Mouse (Mus musculus) stomach, embryonic 14.5 days (tissue): ENCODE data around the gene Pknox2. TPM values are rescaled to one million over a fixed set of nuclear protein-coding genes. Genes with fewer than 3 reads are reported as not detected.

Experiments
- ATAC-seq: fragments of 200-750 bp; cut with Nextera tagmentation; 2 replicates; pipeline ENCODE4 v1.8.0; 2017; ENCODE audit warnings: low read depth, moderate TSS enrichment; ENCODE audit not compliant: insufficient number of reproducible peaks, insufficient read depth, low FRiP score
- H3K27ac ChIP-seq: fragments of 300-500 bp; sonication (generic); 2 replicates; pipeline ENCODE4 v1.5.1; 2014; ENCODE audit warnings: mild to moderate bottlenecking, low read length, moderate library complexity, mixed read lengths
- H3K27me3 ChIP-seq: fragments of 300-500 bp; sonication (generic); 2 replicates; pipeline ENCODE4 v1.6.1; 2014; ENCODE audit warnings: low read length, control low read depth, mixed read lengths; ENCODE audit not compliant: control insufficient read depth, insufficient read depth
- H3K36me3 ChIP-seq: fragments of 300-500 bp; sonication (generic); 2 replicates; pipeline ENCODE4 v1.6.1; 2014; ENCODE audit warnings: mild to moderate bottlenecking, control low read depth, low read length, moderate library complexity, mixed read lengths; ENCODE audit not compliant: control insufficient read depth, insufficient read depth
- H3K4me1 ChIP-seq: fragments of 300-500 bp; sonication (generic); 2 replicates; pipeline ENCODE4 v1.6.1; 2014; ENCODE audit warnings: low read length, control low read depth, mixed read lengths; ENCODE audit not compliant: control insufficient read depth, insufficient read depth
- H3K4me2 ChIP-seq: fragments of 300-500 bp; sonication (generic); replicated peaks from 2 replicates; pipeline ENCODE4 v1.6.1; 2014; ENCODE audit warnings: low read depth, low read length, control low read depth
- H3K4me3 ChIP-seq: fragments of 300-500 bp; sonication (generic); 2 replicates; pipeline ENCODE4 v1.5.1; 2014; ENCODE audit warnings: low read depth, low read length, control low read depth
- H3K9ac ChIP-seq: fragments of 300-500 bp; sonication (generic); replicated peaks from 2 replicates; pipeline ENCODE4 v1.6.1; 2014; ENCODE audit warnings: low read depth, mild to moderate bottlenecking, control low read depth, low read length, moderate library complexity, mixed read lengths
- H3K9me3 ChIP-seq: fragments of 300-500 bp; sonication (generic); 2 replicates; pipeline ENCODE4 v1.6.1; 2016; ENCODE audit warnings: low read depth, low read length, control low read depth; ENCODE audit not compliant: control insufficient read depth
- WGBS: fragments of 180-500 bp; shearing (Covaris S2); extraction: QIAGEN DNeasy Blood & Tissue Kit; methylation state at CpG from one replicate; pipeline ENCODE4 v1.1.7; 2014; 5-methylcytosine and 5-hydroxymethylcytosine counted together
- polyA plus RNA-seq: library from polyadenylated mRNA; unstranded; fragments of >200 nt; fragmentation: Nextera tagmentation; extraction: Ambion mirVana; gene quantifications from 2 replicates; pipeline ENCODE4 v1.2.1, GENCODE M21; 2014

Gene Pknox2
- polyA plus RNA-seq, 1 experiment from 2014 or later: 7.5 TPM

GRCm38 (mm10) chr9:36942131-36942530, 205.1 kb downstream of the Pknox2 start:
- Histone ChIP-seq H3K27me3 (no peaks in the 10 kb centered on the region), H3K4me1 (0 out of 2 replicates have a peak, but pooled peaks cover 4% of the 10 kb centered on the region), H3K4me3 (no peak overlapping the region), H3K27ac (no peak overlapping the region), H3K9me3 (no peaks in the 10 kb centered on the region), H3K36me3 (no peaks in the 10 kb centered on the region), H3K4me2 (no peak overlapping the region), H3K9ac (no peak overlapping the region)
- WGBS: 66% methylated on average over 4 of the region's 4 CpGs
- ATAC-seq: no peak

DNA sequence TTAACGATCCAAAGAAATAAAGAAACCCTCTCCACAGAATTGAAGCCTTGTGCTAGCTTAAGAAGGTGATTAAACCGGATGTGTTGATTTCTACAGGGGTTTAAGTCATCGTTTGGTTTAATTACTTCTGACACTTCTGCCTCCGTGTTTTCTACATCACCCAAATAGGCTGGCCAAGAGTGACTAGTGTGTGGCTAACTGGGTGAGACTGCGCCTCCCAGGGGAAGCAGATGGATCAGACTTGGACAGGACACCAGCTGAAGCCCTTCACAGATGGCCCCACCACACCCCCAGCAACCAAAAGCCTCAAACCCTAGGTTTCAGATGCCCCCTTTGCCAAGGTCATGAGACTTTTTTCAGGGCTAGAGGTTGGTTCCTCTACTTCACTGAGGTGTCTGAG, 205.6 kb downstream of the Pknox2 start:
- no peak overlapping the region for H3K4me2 ChIP-seq
- H3K4me1 ChIP-seq: 0 out of 2 replicates have a peak, but pooled peaks cover 4% of the 10 kb centered on the region
- no peak overlapping the region for H3K27ac ChIP-seq
- no peak overlapping the region for H3K4me3 ChIP-seq
- 27% methylated on average over 5 of the region's 5 CpGs for whole genome bisulfite sequencing
- no peak overlapping the region for H3K9ac ChIP-seq
- H3K36me3 ChIP-seq: no peaks in the 10 kb centered on the region
- ATAC-seq: no peak
- H3K9me3 ChIP-seq: no peaks in the 10 kb centered on the region
- no peaks in the 10 kb centered on the region for H3K27me3 ChIP-seq

GRCm38 (mm10) chr9:36938601-36939078, 208.6 kb downstream of the Pknox2 start:
- Histone ChIP-seq H3K9me3 (no peaks in the 10 kb centered on the region), H3K4me2 (no peak overlapping the region), H3K27ac (no peak overlapping the region), H3K36me3 (no peaks in the 10 kb centered on the region), H3K4me1 (0 out of 2 replicates have a peak, but pooled peaks cover 4% of the 10 kb centered on the region), H3K9ac (no peak overlapping the region), H3K4me3 (no peak overlapping the region), H3K27me3 (no peaks in the 10 kb centered on the region)
- 48% methylated on average over 8 of the region's 8 CpGs for WGBS
- no peak for ATAC-seq

DNA sequence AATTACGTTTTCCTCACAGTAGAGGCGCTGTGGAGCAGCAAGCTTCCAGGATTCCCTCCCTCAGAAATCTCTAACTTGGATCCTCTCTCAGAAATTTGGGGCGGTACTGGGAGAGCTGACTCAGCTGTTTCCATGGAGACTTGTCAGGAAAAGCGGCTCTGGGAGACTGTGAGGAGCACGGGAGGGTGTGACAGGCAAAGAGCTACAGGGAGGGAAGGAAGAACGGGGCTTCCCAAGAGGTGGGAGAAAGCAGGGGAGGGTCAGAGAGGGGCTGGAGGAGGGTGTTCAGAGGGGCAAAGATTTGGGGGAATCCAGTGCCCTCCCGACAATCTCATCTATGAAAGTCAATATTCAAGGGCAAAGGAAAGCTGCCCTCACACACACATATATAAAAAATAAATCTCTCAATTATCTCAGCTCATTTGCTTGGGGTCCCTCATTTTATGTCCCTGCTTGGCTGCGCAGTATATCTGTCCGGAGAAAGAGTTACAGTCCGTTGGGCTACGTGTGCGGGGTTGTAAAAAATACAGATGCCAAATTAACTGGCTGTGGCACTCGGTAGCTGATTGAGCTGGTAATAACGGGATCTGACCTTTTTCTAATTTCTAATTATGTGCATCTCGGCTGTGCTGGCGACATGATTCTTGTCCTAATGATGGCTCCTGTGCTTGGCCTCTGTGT, 213.3 kb downstream of the Pknox2 start:
- no peak overlapping the region for H3K4me2 ChIP-seq
- H3K4me1 ChIP-seq: 0 out of 2 replicates have a peak, but pooled peaks cover under 1% of the 10 kb centered on the region
- peak; percentile 61; the same call in 1 of the 2 replicates for ATAC-seq
- no peak overlapping the region for H3K9ac ChIP-seq
- no peak overlapping the region for H3K4me3 ChIP-seq
- whole genome bisulfite sequencing: 42% methylated on average over 16 of the region's 16 CpGs
- H3K9me3 ChIP-seq: no peaks in the 10 kb centered on the region
- H3K36me3 ChIP-seq: no peaks in the 10 kb centered on the region
- no peaks in the 10 kb centered on the region for H3K27me3 ChIP-seq
- H3K27ac ChIP-seq: no peak overlapping the region

GRCm38 (mm10) chr9:36932950-36933812, 214.0 kb downstream of the Pknox2 start:
- Histone ChIP-seq H3K27me3 (no peaks in the 10 kb centered on the region), H3K9ac (no peak overlapping the region), H3K4me2 (no peak overlapping the region), H3K36me3 (no peaks in the 10 kb centered on the region), H3K4me1 (no peaks in the 10 kb centered on the region), H3K4me3 (no peak overlapping the region), H3K9me3 (no peaks in the 10 kb centered on the region), H3K27ac (no peak overlapping the region)
- 70% methylated on average over 12 of the region's 12 CpGs for WGBS
- ATAC-seq: 0 out of 2 replicates have a peak, but pooled peaks have one; percentile 10

GRCm38 (mm10) chr9:36931657-36932056, 215.6 kb downstream of the Pknox2 start:
- no peak overlapping the region for H3K27ac ChIP-seq
- H3K9me3 ChIP-seq: no peaks in the 10 kb centered on the region
- H3K4me3 ChIP-seq: no peak overlapping the region
- H3K36me3 ChIP-seq: no peaks in the 10 kb centered on the region
- H3K9ac ChIP-seq: no peak overlapping the region
- no peak for ATAC-seq
- no peaks in the 10 kb centered on the region for H3K27me3 ChIP-seq
- 56% methylated on average over 4 of the region's 4 CpGs for WGBS
- H3K4me2 ChIP-seq: no peak overlapping the region
- H3K4me1 ChIP-seq: no peaks in the 10 kb centered on the region

DNA sequence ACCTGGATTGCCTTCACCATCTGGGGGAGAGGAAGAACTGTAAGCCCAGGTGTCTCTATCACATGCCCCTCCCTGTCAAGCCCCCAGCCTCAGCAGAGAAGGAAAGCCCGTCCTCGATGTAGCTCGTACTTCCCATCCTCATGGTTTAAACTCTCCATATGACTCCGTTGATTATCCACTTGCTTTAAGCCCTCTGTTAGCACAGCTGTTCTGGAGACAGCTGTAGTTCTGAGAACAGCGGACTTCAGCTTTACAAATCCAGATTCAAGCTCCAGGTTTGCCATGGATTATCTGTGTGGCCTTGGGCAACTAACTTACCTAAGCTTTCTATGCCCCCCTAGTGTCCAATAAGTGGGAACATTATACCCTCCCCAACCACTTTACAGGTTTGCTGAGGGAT, 223.5 kb downstream of the Pknox2 start:
- H3K4me2 ChIP-seq: no peak overlapping the region
- H3K27me3 ChIP-seq: no peaks in the 10 kb centered on the region
- ATAC-seq: no peak
- H3K4me3 ChIP-seq: no peak overlapping the region
- H3K36me3 ChIP-seq: no peaks in the 10 kb centered on the region
- WGBS: 79% methylated on average over 5 of the region's 5 CpGs
- H3K9me3 ChIP-seq: no peaks in the 10 kb centered on the region
- H3K27ac ChIP-seq: no peak overlapping the region
- H3K4me1 ChIP-seq: 0 out of 2 replicates have a peak, but pooled peaks cover 8% of the 10 kb centered on the region
- no peak overlapping the region for H3K9ac ChIP-seq

GRCm38 (mm10) chr9:36921718-36922415, 225.3 kb downstream of the Pknox2 start:
- H3K27ac ChIP-seq: no peak overlapping the region
- no peaks in the 10 kb centered on the region for H3K36me3 ChIP-seq
- 75% methylated on average over 13 of the region's 13 CpGs for WGBS
- no peak overlapping the region for H3K4me2 ChIP-seq
- no peaks in the 10 kb centered on the region for H3K9me3 ChIP-seq
- no peak overlapping the region for H3K9ac ChIP-seq
- H3K4me3 ChIP-seq: no peak overlapping the region
- no peak for ATAC-seq
- no peaks in the 10 kb centered on the region for H3K27me3 ChIP-seq
- H3K4me1 ChIP-seq: 0 out of 2 replicates have a peak, but pooled peaks cover 14% of the 10 kb centered on the region
